Mouse (Mus musculus) kidney, postnatal 10 days (tissue): ENCODE data around the gene Cnot6.
A peak's percentile ranks its signal among the peaks of the same experiment; 100 is the strongest.

Source experiments
- DNase-seq: peaks from one replicate; pipeline ENCODE4 v3.0.0; 2021; ENCODE audit warnings: mixed read lengths

Gene Cnot6

DNA sequence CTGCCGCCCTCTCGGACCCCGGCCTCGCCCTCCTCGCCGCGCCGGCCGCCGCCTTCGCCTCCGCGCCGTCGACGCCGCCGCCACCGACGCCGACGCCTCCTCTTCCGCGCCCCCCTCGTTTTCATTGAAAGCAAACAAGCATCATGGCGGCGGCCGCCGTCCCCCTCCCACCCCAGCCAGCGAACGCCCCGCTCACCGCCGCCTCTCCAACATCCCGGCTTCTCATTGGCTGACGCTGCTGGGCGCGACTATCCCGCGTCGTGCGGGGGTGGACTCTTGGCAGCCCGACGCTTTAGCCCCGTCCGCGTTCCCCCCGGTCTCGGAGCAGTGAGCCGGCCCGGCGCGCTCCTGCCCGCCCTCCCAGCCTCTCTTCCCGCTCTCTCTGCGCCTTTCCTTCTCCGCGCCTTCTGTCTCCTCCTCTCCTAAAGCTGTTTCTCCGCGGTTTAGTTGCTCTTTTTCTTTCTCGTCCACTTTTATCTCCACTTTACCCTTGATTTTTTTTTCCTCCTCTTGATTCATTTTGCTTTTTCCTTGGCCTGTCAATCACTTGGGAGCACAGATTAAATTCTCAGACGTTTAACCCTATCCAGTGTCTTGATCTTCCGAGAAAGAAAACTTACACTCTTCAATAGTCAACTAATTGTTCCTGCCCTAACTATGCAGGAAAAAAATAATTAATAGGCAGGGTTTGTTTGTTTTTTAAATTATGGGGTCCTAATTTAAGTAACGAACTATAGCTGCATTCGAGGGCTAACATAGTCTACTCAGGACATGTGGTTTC is at the start of gene Cnot6:
Cnot6 (minus strand) TSS at position 169 of the 781 bp plus-strand sequence.
- peak; percentile 98 for DNase-seq

DNA sequence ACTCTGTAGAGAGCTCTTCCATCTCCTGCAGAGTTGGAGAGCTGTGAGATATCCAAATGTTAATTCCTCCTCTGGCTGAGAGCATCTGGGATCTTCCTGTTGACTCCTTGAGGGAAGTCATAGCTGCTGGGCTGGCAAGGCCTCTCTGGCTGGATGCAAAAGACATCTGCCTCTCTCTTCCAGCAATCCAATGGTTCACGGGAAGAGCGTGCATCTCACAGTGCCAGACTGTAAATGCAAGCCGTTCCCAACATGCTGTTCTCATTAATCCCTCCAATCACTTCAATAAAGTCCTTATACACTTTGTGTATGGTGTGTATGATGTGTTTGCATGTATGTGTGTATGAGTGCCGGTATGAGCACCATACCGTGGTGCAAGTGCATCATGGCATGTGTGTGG is 48.6 kb upstream of the Cnot6 start:
- DNase-seq = no peak

DNA sequence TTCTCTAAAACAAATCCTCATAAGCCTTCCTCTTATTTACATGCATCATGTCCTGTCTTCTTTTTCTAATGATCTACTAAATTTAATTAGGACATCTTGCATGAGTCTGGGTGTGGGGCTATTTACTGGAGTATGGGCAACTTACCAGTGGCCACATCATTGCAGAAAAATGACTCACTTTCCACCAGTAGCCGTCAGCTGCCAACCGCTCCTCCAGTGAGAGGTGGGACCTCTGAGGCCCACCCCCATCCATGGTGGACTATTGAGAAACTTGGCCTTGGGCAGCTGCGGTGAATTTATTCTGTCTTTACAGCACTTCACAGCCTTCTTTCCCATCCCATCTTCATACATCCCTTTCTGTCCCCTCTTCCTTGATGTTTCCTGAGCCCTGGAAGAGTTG is 45.6 kb upstream of the Cnot6 start:
- DNase-seq = no peak

DNA sequence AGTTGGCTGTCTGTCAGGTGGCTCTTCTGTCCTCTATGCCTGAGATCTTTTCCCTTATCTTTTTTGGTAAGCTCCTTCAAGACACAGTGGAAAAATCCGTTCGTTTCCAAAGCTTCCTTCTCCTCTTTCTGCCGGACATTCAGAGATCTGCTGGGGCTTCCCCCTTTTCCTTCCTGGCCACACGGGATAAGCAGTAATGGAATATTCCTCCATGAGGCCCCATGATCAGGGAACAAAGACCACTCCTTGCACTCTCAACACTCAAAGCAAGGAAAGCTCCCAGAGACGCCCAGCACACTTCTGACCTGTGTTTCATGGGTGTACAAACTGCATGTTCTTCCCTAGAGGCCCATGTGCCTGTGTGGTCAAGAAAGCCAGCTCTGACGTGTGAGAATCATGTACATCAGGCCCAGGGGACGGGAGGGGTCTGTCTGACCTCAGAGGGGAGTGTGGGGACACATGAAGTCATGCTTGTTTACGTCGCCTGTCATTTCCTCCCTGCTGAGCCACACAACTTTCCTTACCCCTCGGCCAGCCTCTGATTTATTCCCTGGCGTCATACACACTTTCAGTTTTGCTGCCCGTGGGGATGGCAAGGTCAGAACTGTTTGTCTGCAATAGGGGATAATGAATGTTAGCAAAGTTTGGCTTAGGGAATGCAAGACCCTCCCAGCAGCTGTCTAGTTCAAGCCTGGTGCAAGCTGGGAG is 42.6 kb upstream of the Cnot6 start:
- DNase-seq = peak; percentile 47

DNA sequence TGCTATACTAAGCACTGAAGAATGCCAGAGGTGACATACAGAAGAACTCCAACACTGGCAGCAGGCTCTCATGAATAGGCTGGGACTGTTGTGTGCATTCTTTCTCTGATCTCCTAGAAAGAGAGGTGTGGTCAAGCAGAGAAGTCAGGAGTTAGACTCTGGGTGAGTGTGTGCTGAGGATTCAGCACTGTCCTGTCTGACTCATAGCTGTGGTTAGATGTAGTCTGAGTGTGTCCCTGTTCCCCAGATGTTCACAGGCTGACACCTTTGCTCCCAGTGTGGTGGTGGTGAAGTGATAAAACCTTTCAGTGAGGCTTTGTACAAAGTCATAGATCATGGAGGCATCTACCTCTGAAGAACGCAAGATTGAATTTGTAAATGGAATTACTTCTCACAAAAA is 34.2 kb upstream of the Cnot6 start:
- no peak for DNase-seq

DNA sequence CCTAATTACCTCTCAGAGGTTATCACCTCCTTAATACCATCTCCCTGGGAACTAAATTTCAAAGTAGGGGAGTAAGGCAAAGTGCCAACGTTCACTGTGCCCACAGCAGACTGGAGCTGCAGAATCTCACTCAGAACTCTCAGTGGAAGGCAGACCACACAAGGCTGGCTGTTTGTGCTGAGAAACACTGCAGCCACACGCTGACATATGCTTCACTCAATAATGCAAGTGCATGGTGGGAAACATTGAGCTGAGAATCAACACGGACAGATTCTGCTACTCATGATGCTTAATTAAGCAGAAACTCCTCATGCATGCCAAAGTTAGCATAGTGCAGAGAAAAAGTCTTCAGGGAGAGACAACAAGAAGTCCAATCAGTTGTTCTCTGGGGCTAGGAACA is 33.3 kb upstream of the Cnot6 start:
- no peak for DNase-seq

DNA sequence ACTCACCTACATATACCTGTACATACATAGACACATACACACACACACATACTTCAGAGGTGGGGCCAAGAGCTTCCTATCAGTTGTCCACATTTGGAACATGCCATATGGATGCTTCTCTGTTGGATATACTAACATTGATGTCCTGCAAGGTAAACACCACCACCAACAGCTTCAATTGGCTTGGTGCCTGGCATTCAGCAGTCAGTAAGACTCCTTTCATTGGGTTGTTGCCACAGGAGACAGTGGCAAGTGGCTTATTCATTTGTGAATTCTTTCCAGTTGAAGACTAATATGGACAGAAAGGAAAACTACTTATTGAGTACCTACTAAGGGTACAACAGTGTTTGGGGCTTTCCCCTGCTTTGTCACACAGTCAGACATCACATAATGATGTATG is 32.5 kb upstream of the Cnot6 start:
- no peak for DNase-seq

DNA sequence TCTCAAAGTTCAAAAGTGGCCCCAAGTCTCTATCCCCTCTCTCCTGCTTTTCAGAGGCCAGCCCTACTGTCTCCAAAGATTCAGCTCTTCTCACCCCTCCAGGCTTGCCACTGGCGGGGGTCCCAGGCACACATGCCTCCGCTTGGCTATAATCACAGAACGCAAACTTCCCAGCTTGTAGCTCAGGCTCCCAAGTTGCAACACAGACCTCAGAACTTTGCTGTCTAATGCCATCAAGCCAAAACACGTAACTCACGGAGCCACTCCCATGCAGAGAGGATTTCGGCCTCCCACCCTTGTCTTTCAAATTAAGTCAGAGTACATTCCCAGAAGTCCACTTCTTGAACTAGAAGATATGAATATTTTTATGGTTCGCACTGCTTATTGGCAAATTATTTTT is 31.1 kb upstream of the Cnot6 start:
- no peak for DNase-seq

DNA sequence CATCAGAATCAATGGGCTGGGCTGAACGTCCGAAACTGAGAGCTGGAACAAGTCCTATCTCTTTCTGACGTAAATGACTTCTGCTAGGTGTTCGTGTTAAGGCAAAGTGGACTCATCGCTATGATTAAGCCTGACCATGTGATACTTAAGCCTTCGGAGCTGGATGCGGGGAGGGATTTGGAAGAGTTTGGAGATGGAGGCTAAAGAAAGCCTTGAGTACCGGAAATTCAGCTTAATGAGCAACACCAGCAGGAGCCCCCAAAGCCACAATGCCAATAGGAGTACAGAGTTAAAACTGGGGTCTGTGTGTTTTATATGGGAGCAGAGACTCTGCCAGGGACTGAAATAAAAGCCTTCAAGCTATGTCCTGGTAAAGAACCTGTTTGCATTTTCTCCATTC is 29.7 kb upstream of the Cnot6 start:
- DNase-seq = no peak

DNA sequence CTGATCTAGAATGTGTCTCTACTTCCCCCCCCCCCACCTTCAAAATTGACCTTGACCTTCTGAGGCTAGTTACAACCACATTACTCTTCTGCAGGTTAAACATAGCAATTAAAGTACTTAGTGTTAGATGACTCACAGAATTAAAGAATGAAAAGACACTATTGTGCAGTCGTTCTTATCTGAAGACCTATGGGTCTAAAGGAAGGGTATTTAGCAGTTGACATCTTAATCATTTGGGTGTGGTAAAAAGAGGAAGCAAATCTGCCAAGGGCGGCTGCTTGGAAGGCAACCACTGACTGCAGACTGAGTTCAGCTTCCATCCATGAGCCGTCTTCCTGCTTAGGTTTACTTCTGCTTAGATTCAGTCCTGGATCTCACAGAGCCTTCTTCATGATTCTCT is 27.3 kb upstream of the Cnot6 start:
- DNase-seq = no peak

DNA sequence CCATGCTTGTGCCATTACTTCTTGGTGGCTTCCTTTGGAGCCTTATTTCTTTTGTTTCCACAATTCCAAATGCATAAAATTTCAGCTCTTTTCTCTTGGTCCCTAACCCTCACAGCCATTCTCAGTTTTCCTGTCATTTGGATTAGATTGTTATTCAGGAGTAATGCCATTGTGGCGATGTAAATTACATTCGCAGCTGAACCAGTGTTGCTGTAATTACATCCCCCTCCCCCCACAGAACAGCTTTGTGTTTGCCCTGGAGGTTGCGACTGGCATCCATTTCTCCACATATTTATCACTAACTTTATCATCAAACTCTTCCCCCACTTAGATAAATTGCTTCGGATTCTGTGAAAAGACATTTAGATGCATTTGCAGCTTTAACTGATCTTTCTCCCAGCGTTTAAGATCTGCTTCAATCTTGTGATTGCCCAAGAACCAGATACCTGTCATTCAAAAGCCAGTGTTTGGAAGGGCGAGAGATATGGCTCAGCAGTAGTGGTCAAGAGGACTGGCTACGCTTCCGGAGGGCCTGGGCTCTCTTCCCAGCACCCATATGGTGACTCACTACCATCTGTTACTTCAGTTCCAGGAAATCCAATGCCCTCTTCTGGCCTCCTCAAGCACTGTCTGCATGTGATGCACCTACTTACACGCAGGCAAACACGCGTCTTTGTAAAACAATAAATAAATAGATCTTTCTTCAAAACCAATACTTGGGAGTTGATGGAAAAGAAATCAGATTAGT is 26.3 kb upstream of the Cnot6 start:
- no peak for DNase-seq

DNA sequence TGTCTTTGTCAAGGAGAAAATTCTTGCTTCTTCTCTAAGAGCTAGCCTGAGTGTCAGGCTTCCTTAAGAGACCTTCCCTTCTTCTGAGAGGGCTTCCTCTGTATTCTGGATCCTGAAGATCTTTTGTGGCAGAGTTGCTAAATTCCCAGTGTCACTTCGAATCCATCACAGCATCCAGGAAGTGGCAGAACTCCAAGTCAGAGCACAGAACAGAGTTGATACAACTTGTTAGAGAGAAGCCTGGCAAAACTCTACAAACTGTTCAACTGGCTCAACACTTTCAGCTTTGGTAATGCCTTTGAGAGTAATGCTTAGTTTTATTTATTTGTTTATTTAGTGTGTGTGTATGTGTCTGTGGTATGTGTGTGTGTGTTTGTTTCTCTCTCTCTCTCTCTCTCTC is 25.1 kb upstream of the Cnot6 start:
- peak; percentile 31 for DNase-seq

DNA sequence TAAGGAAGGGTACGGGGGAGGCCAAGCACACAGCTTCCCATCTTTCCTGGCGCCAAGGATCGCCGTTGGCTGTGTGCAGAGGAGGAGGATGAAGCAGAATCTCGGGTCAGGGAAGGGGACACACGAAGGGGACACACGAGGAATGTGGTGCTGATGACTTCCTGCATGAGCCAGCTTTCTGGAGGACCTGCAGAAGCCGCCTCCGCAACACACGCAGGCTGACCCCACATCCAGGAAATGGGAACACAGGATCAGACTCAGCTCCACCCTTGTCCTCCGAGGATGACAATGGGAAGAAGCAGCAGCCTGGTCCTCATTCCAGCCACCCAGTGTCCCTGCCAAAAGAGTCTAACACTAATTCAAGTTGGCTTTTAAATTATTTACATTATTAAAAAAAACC is 22.2 kb upstream of the Cnot6 start:
- DNase-seq = peak; percentile 38

DNA sequence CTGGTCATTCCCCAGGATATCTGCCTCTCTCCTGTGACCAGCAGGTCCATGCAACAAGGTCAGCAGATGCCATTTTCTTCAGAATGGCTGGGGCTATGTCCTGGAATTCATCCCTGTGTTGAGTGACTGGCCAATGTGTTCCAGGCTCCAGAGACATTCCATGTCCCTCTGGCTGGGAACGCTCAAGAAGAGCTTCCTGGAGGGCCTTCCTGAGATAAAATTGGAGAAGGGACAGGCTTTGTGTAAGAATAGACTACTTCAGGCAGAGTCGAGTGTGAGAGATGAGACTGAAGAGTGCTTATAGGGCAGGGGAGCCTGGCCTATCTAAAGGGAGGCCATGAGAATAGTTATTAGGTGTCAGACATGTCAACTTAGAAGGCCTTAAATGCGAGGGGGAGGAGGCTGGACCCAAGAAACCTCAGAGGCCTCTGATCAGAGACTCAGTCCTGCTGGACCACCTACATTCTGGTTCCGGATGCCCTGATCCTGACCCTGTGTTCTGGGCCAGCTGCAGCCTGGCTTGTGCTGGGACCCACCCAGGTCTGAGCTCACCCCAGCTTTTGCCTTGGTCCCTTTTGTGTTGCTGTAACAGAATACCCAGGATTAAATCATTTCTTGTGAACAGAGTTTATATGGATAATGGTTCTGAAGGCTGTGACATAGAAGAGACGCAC is 17.9 kb upstream of the Cnot6 start:
- DNase-seq = no peak

DNA sequence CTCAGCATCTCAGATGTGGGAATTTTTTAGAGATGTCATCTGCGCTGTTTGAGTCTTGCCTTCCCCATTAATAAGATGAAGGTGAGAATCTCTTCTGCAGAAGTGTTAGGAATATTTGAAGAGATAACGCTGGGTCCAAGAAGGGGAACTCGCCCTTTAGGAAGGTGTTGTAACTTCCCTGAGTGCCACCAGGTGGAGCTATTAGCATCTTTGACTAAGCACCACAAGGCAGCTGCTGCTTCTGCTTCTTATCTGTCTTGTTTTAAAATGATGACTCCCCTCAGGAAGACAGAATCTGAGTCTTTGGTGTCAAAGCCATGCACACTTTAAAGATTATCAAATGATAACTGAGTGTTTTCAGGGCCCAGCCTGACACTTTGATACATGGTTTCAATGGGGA is 15.4 kb upstream of the Cnot6 start:
- DNase-seq = peak; percentile 77

DNA sequence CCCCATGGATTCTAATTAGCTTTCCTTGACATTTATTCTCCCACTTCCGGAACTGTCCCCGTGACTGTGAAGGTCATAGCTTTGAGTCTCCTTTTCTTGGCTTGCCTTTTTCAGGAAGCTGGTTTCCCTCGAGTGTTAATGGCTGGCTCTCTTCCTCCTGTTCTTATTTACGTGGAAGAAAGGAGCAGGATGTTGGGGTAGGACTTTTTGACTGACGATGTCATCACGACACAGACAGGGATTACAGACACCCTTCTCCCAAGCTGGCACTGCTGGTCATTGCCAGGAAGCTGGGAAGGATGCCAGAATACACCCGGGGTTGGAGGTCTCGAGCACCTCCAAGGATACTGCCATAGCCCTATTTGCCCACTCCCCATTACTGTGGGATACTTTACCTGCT is 14.3 kb upstream of the Cnot6 start:
- DNase-seq = peak; percentile 18

DNA sequence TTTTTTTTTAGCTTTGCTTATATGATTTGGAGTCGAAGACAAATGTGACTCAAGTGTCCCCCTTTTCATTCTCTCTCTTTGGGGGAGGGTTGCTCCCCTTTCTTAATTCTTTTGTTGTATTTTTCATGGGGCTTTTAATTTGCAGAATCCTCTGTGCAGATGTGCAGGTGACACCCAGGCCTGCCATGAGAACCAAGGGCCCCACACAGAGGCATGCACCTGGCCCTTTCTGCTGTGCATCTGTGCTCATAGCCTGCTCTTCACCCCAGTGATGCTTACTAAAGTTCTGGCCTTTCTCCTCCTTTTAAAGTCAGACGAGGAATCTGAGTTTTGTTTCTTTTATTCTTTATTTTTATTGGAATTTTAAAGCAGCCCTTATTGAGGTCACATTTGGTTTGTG is 12.2 kb upstream of the Cnot6 start:
- no peak for DNase-seq

DNA sequence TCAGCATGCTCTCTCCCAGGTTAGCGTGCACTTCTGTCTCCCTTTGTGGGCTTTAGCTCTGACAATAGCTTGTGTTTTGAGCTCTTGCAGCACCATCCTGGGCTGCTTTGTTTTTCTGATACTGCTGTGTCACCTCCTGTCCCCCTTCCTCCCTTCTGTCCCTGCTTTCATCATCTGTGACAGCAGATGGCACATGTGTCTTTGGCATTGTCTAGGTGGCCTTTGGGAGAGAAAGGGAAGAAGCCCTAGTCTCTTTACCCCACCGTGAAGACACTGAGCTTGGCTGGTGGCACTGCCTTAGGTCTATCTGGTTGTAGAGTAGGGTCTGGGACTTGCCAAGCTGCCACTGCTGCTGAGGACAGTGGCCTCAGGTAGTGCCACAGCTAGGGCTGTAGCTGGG is 10.8 kb upstream of the Cnot6 start:
- no peak for DNase-seq

DNA sequence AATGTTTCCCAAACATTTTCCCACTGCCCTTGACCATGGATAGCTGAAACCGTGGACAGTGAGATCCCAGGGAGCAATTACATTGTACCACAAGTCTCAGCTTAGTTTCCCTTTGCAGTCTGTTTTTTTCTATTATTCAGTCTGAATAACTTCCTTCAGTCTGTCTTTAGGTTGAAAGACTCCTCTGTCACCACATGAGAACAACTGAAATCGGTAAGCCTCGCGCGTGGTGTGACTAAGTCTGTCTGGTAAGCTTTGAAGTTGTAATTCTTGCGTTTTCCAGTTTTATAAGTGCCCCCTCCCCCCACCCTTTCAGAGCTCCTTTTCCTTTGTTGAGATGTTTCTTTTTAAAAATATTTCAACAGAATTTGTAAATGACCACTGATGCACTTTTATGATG is 10.2 kb upstream of the Cnot6 start:
- no peak for DNase-seq

DNA sequence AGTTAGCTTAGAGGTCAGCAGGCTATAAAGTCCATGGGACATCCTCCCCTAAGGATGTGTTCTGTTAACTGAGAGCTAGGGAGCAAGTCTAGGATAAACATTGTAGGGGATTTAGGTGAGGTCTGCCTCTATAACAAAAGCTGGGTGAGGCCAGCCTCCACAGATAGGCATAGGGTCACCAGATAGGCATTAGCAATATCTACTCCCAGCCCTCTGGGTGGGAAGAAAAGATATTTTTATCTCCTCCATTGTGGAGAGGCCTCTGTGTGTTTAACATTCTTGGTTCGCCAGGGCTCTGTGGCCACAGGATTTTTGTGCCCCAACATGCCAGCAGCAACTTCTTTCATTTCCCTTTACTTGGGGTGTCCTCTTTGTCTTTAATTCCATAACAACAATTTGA is 8.8 kb upstream of the Cnot6 start:
- DNase-seq = no peak

DNA sequence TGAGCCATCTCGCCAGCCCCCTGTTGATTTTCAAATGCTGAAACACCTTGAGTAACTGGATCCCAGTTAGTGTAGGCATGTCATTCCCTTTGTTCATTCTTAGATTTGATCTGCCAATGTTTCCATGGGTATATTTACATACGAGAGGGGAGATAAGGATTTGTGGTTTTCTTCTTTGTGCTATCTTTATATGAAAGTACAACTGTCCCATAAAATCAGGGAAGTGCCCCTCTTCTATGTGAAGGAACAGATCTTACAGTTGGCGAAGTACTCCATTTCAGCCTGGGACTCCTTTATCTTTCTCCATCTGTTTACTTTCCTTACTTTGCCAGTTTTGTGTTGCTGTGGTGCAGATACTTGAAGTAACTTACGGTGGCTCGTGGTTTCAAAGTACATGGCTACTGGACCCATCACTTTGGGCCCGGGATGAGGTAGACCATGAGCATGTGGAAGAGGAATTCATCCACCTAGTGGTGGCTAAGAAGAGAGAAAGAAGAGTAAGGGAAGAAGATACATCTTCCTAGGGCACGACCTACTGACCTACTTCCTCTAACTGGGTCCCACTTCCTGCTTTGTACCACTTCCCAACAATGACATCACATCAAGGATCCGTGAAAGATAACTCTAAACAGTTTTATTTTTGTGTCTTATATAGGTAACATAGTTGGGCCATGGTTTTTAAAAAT is 7.1 kb upstream of the Cnot6 start:
- no peak for DNase-seq
